Mouse (Mus musculus) stomach, postnatal 0 days (tissue): ENCODE measurements around the gene Vash2.

Experiments
- CTCF ChIP-seq: IDR thresholded peaks from 2 replicates; pipeline ENCODE4 v1.5.1; 2016; ENCODE audit warnings: antibody characterized with exemption, low read depth, mild to moderate bottlenecking, moderate library complexity
- EP300 ChIP-seq: optimal IDR thresholded peaks from 2 replicates; pipeline ENCODE3; 2016; ENCODE audit warnings: antibody characterized with exemption

GRCm38 (mm10) chr1:190918938-190919337, 60.2 kb downstream of the Vash2 start:
- no peak for TF ChIP-seq CTCF
- no peak for TF ChIP-seq EP300
